Mouse (Mus musculus) heart, embryonic 12.5 days (tissue): ENCODE measurements around the gene Kcnn1. TPM values are rescaled to one million over a fixed set of nuclear protein-coding genes. Genes with fewer than 3 reads are reported as not detected.

ENCODE experiments used
- ATAC-seq: fragments of 200-750 bp; cut with Nextera tagmentation; 2 replicates; pipeline ENCODE4 v1.8.0; 2017; ENCODE audit warnings: moderate TSS enrichment, moderate library complexity; ENCODE audit not compliant: insufficient number of reproducible peaks, low FRiP score
- H3K27ac ChIP-seq: fragments of 300-500 bp; sonication (generic); 2 replicates; pipeline ENCODE4 v1.5.1; 2016; ENCODE audit warnings: mild to moderate bottlenecking, moderate library complexity; ENCODE audit not compliant: poor library complexity, severe bottlenecking
- H3K27me3 ChIP-seq: fragments of 300-500 bp; sonication (generic); replicated peaks from 2 replicates; pipeline ENCODE4 v1.6.1; 2016; ENCODE audit warnings: mild to moderate bottlenecking, moderate library complexity
- H3K36me3 ChIP-seq: fragments of 300-500 bp; sonication (generic); 2 replicates; pipeline ENCODE4 v1.6.1; 2016; ENCODE audit warnings: mild to moderate bottlenecking, moderate library complexity
- H3K4me1 ChIP-seq: fragments of 300-500 bp; sonication (generic); replicated peaks from 2 replicates; pipeline ENCODE4 v1.6.1; 2016; ENCODE audit warnings: mild to moderate bottlenecking
- H3K4me2 ChIP-seq: fragments of 300-500 bp; sonication (generic); 2 replicates; pipeline ENCODE4 v1.6.1; 2016; ENCODE audit warnings: mild to moderate bottlenecking, moderate library complexity
- H3K4me3 ChIP-seq: fragments of 300-500 bp; sonication (generic); 2 replicates; pipeline ENCODE4 v1.5.1; 2016; ENCODE audit warnings: mild to moderate bottlenecking
- H3K9ac ChIP-seq: fragments of 300-500 bp; sonication (generic); 2 replicates; pipeline ENCODE4 v1.6.1; 2016; ENCODE audit warnings: mild to moderate bottlenecking, moderate library complexity
- H3K9me3 ChIP-seq: fragments of 300-500 bp; sonication (generic); replicated peaks from 2 replicates; pipeline ENCODE4 v1.6.1; 2016; ENCODE audit warnings: mild to moderate bottlenecking, moderate library complexity
- WGBS: fragments of 180-500 bp; shearing (Covaris S2); methylation state at CpG from one replicate; pipeline ENCODE4 v1.1.7; 2016; 5-methylcytosine and 5-hydroxymethylcytosine counted together
- polyA plus RNA-seq: library from polyadenylated mRNA; unstranded; fragments of >200 nt; fragmentation: Nextera tagmentation; extraction: Ambion mirVana; gene quantifications from 2 replicates; pipeline ENCODE4 v1.2.1, GENCODE M21; 2016

Gene Kcnn1
- polyA plus RNA-seq, 1 experiment from 2014 or later, result 1.8 TPM

GRCm38 (mm10) chr8:70876382-70876781 is 13.3 kb upstream of the Kcnn1 start:
- Histone ChIP-seq H3K9me3 (no peaks in the 10 kb centered on the region), H3K27ac (no peak overlapping the region), H3K4me3 (no peak overlapping the region), H3K27me3 (peaks cover 21% of the 10 kb centered on the region; the same call in 1 of the 2 replicates), H3K4me2 (no peak overlapping the region), H3K4me1 (peaks cover 24% of the 10 kb centered on the region), H3K9ac (no peak overlapping the region), H3K36me3 (no peaks in the 10 kb centered on the region)
- ATAC-seq, result no peak
- 49% methylated on average over 4 of the region's 4 CpGs for WGBS

- no peak overlapping the region for H3K9ac ChIP-seq
- H3K4me2 ChIP-seq, result no peak overlapping the region
- H3K36me3 ChIP-seq, result no peaks in the 10 kb centered on the region
- no peak for ATAC-seq
- H3K27ac ChIP-seq, result no peak overlapping the region
- no peak overlapping the region for H3K4me3 ChIP-seq
- H3K9me3 ChIP-seq, result no peaks in the 10 kb centered on the region
- 89% methylated on average over 13 of the region's 13 CpGs for WGBS
- peaks cover 26% of the 10 kb centered on the region for H3K4me1 ChIP-seq
- peaks cover 12% of the 10 kb centered on the region; the same call in 1 of the 2 replicates for H3K27me3 ChIP-seq
Observed at GRCm38 (mm10) chr8:70874441-70874840, 11.4 kb upstream of the Kcnn1 start.

- Histone ChIP-seq H3K27me3 (0 out of 2 replicates have a peak, but pooled peaks cover 6% of the 10 kb centered on the region), H3K4me3 (peak within 1 kb of the TSS; percentile 83), H3K36me3 (peaks cover 1% of the 10 kb centered on the region; the same call in 1 of the 2 replicates), H3K27ac (peak within 1 kb of the TSS; percentile 49), H3K9ac (peak within 1 kb of the TSS; percentile 84), H3K4me1 (peaks cover 35% of the 10 kb centered on the region), H3K9me3 (no peaks in the 10 kb centered on the region), H3K4me2 (peak within 1 kb of the TSS; percentile 87)
- 2% methylated on average over 45 of the region's 46 CpGs for WGBS
- peak; percentile 90 for ATAC-seq
Observed at GRCm38 (mm10) chr8:70873364-70873985, 10.4 kb upstream of the Kcnn1 start, which contains the start of gene Ccdc124. Gene Ccdc124, minus strand, starts transcription at chr8:70873935.

- WGBS, result 5% methylated on average over 30 of the region's 31 CpGs
- Histone ChIP-seq H3K4me1 (peaks cover 41% of the 10 kb centered on the region), H3K4me2 (peak overlapping the region; percentile 87), H3K27ac (peak overlapping the region; percentile 49), H3K27me3 (no peaks in the 10 kb centered on the region), H3K4me3 (peak overlapping the region; percentile 83), H3K9me3 (no peaks in the 10 kb centered on the region), H3K9ac (peak overlapping the region; percentile 84), H3K36me3 (peaks cover 8% of the 10 kb centered on the region)
- no peak; the same call in 1 of the 2 replicates for ATAC-seq
Observed at GRCm38 (mm10) chr8:70872643-70873363, 9.7 kb upstream of the Kcnn1 start.

GRCm38 (mm10) chr8:70871195-70871807 is 8.2 kb upstream of the Kcnn1 start:
- no peak overlapping the region for H3K4me2 ChIP-seq
- 80% methylated on average over 5 of the region's 5 CpGs for WGBS
- no peaks in the 10 kb centered on the region for H3K27me3 ChIP-seq
- peaks cover 8% of the 10 kb centered on the region for H3K36me3 ChIP-seq
- no peak overlapping the region for H3K4me3 ChIP-seq
- H3K9ac ChIP-seq, result peak overlapping the region; percentile 8; the same call in 1 of the 2 replicates
- no peaks in the 10 kb centered on the region for H3K9me3 ChIP-seq
- H3K27ac ChIP-seq, result peak overlapping the region; percentile 28; the same call in 1 of the 2 replicates
- no peak for ATAC-seq
- peaks cover 44% of the 10 kb centered on the region for H3K4me1 ChIP-seq

- no peak; the same call in 1 of the 2 replicates for ATAC-seq
- Histone ChIP-seq H3K9ac (peak overlapping the region; percentile 26; the same call in 1 of the 2 replicates), H3K36me3 (peaks cover 8% of the 10 kb centered on the region), H3K4me1 (peaks cover 52% of the 10 kb centered on the region), H3K4me3 (no peak overlapping the region), H3K9me3 (no peaks in the 10 kb centered on the region), H3K27ac (no peak overlapping the region; the same call in 1 of the 2 replicates), H3K4me2 (peak overlapping the region; percentile 51; the same call in 1 of the 2 replicates), H3K27me3 (no peaks in the 10 kb centered on the region)
- 48% methylated on average over 16 of the region's 16 CpGs for WGBS
Observed at GRCm38 (mm10) chr8:70869601-70870041, 6.6 kb upstream of the Kcnn1 start.

GRCm38 (mm10) chr8:70869199-70869571 is 6.1 kb upstream of the Kcnn1 start:
- Histone ChIP-seq H3K4me1 (peaks cover 56% of the 10 kb centered on the region), H3K9ac (peak overlapping the region; percentile 57; the same call in 1 of the 2 replicates), H3K4me2 (peak overlapping the region; percentile 51), H3K4me3 (0 out of 2 replicates have a peak overlapping the region, but pooled peaks have one; percentile 13), H3K27ac (no peak overlapping the region), H3K9me3 (no peaks in the 10 kb centered on the region), H3K27me3 (no peaks in the 10 kb centered on the region), H3K36me3 (peaks cover 8% of the 10 kb centered on the region)
- no peak for ATAC-seq
- WGBS, result 39% methylated on average over 5 of the region's 5 CpGs

- 0 out of 2 replicates have a peak overlapping the region, but pooled peaks have one; percentile 13 for H3K4me3 ChIP-seq
- 0 out of 2 replicates have a peak, but pooled peaks have one; percentile 26 for ATAC-seq
- peak overlapping the region; percentile 51 for H3K4me2 ChIP-seq
- WGBS, result 21% methylated on average over 40 of the region's 40 CpGs
- no peaks in the 10 kb centered on the region; the same call in 1 of the 2 replicates for H3K27me3 ChIP-seq
- H3K9me3 ChIP-seq, result no peaks in the 10 kb centered on the region
- H3K36me3 ChIP-seq, result peaks cover 8% of the 10 kb centered on the region
- peaks cover 62% of the 10 kb centered on the region for H3K4me1 ChIP-seq
- H3K27ac ChIP-seq, result no peak overlapping the region
- H3K9ac ChIP-seq, result peak overlapping the region; percentile 57
Observed at GRCm38 (mm10) chr8:70868559-70869198, 5.6 kb upstream of the Kcnn1 start.

GRCm38 (mm10) chr8:70866566-70866965 is 3.5 kb upstream of the Kcnn1 start:
- Histone ChIP-seq H3K9ac (0 out of 2 replicates have a peak overlapping the region, but pooled peaks have one; percentile 53), H3K27ac (no peak overlapping the region), H3K36me3 (peaks cover 8% of the 10 kb centered on the region), H3K9me3 (no peaks in the 10 kb centered on the region), H3K4me3 (no peak overlapping the region), H3K4me1 (peaks cover 68% of the 10 kb centered on the region), H3K27me3 (peaks cover 21% of the 10 kb centered on the region), H3K4me2 (no peak overlapping the region; the same call in 1 of the 2 replicates)
- ATAC-seq, result no peak
- 84% methylated on average over 7 of the region's 7 CpGs for WGBS

GRCm38 (mm10) chr8:70866001-70866520 is 3.0 kb upstream of the Kcnn1 start:
- 7% methylated on average over 12 of the region's 12 CpGs for WGBS
- Histone ChIP-seq H3K4me1 (peaks cover 63% of the 10 kb centered on the region), H3K4me2 (peak overlapping the region; percentile 90)

More at GRCm38 (mm10) chr8:70866001-70866520, 3.0 kb upstream of the Kcnn1 start:
- Histone ChIP-seq H3K9me3 (no peaks in the 10 kb centered on the region), H3K27me3 (peaks cover 26% of the 10 kb centered on the region), H3K36me3 (peaks cover 8% of the 10 kb centered on the region), H3K27ac (peak overlapping the region; percentile 69), H3K4me3 (peak overlapping the region; percentile 59), H3K9ac (peak overlapping the region; percentile 53)
- 0 out of 2 replicates have a peak, but pooled peaks have one; percentile 1 for ATAC-seq
